Mouse (Mus musculus): Measurements from ENCODE around the gene Pstpip1.

DNA sequence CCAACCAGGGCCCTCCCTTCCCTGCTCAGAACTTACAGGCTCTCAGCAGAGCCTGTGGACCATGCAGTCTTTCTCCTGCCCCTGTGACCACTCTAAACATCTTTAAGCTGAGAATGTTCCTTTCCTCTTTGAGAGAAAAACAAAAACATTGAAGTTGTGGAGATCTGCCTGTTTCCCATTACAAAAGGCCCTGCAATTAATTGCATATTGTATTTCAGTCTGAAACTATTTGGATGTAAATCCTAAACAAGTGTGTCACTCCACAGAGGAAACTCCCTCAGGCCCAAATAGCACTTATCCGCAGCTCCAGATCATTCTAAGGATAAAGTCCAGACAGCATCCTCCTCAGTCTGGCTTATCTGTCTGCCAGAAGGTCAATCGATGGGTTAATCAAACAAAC, 16.9 kb upstream of the Pstpip1 start:
- TF ChIP-seq POLR2A (IDR thresholded peaks at IDR 0.05; ENCODE audit: borderline replicate concordance, extremely low read depth, low read depth, low read length) (no peak), CTCF (IDR thresholded peaks at IDR 0.05; ENCODE audit: insufficient read depth, low read length) (no peak)
